Mouse (Mus musculus) kidney, postnatal 14 days (tissue): Measurements from ENCODE around the gene Tada3.
A peak's percentile ranks its signal among the peaks of the same experiment; 100 is the strongest.

Experiments used
- DNase-seq: peaks from one replicate; pipeline ENCODE4 v3.0.0; 2022; ENCODE audit warnings: mixed read lengths

Tada3 gene

DNA sequence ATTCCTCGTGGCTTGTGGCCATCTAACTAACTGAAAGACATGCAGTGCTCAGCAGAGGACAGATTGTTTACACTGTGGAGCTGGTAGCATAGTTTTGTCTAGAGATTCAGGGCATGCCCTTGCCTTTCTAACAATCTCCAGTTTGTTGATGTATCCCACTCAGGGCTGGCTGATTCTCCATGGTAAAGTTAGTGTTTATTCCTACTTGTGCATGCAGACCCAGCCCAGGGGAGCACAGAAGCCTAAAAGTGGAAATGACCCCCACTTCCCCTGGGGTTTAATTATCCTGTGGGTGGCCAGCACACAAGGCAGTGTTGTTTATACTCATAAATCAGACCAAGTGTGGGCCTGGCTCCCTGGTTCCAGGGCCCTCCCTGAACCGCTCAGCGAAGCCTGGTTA is 8.3 kb upstream of the Tada3 start:
- no peak for DNase-seq

DNA sequence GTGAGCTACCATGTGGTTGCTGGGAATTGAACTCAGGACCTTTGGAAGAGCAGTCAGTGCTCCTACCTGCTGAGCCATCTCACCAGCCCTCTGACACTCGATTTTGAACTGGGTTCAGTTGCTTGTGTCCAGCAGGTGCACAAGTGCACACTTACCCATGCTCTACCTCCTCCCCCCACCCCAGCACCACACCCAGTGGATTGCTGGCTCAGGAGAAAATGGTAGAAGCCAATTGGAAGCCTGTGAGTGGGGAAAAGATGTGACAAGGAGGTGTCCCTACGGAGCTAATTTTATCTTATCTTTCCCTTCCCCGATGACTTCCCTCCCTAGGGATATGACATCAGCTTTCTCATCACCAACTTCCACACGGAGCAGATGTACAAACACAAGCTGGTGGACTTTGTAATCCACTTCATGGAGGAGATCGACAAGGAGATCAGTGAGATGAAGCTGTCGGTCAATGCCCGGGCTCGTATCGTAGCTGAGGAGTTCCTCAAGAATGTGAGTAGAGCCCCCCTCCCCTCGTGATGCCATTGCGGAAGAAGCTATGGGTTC is 7.6 kb upstream of the Tada3 start:
- no peak for DNase-seq

DNA sequence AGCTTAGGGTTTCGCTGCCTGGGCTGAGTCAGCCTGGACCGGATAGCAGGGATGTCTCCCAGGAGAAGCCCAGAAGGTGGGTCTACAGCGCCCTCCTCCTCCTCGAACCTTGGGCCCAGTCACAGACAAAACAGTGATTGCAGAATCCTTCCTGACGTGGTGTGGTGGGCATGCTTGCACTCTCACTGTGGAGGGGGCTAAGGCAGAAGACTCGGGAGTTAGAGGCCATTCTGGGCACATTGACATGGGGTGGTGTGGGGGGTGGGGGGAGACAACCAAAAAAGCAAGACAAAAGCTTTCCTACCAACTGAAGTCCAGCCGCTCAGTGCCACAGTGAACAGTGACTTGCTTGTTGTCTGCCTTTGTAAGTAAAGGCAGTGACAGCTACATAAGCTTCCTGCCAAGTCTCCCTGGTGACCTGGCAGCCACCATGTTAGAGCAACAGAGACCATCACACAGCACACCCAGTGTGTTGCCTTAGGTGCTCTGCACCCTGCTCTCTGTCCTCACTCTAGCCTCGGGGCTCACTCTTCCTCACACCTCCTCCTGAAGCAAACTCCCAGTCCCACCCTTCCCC is 6.8 kb upstream of the Tada3 start:
- no peak for DNase-seq

DNA sequence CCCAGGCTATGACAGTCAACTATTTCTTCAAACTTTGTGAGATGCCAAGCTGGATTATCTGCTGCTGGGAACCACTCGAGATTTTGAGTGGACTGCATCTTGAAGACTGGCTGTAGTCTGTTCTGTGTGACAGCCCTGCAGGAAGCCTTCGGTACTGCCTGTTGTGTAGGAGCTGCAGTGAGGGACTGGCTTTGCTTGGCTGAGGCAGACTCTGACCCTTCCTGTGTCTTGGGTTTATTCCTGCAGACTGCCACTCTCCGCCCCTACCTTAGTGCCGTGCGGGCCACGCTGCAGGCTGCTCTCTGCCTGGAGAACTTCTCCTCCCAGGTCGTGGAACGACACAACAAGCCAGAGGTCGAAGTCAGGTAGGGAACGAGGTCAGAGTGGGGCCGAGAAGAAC is 2.8 kb upstream of the Tada3 start:
- peak; percentile 31 for DNase-seq

DNA sequence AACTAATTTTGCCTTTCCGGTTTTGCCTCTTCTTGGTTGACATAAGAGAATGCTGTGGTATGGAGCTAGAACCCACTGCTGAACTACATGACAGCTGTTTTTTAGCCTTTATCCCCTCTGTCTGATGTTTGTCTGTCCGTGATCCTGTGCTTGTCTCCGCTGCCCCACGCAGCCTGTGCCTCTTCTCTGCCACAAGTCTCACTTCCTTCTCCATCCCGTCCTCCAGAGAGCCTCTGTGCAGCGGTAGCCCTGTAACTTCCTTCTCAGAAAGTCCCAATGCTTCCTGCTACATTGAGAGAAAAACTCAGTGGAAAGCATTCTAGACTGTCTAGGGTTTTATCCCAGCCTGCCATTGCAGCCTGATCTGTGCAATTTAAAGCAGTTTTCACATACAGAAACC is 1.6 kb upstream of the Tada3 start:
- no peak for DNase-seq

DNA sequence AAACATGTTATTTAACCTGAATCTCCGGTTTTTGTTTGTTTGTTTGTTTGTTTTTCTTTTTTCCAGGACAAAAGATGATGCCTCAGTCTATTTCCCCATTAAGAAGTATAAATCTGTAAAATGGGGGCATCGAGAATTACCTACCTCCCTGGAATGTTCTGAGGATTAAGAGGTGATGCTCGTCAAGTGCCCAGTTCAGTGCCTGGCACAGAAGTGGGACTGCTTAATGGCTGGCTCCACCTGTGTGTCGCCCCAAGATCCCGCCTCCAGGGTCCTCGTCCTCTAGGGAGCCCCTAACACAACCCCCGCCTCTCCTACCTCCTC is 549 bp downstream of the Tada3 start:
- DNase-seq: no peak

DNA sequence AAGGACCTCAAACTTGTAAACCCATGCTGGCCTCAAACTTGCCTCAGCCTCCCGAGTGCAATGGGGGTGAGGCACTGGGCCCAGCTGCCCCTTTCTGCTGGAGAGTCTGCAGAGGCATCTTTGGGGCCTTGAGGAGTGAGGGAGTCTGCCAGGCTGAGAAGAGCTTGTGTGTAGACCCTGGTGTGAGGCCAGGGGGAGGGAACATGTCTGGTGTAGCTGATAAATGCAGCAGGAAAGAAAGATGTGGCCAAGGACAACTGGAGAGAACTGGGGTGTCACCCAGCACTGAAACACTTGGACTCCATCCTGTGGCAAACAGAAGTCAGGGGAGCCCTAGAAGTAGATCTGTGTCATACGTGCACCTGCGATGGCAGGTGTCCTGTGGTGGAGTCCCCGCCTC is 4.2 kb downstream of the Tada3 start:
- no peak for DNase-seq

DNA sequence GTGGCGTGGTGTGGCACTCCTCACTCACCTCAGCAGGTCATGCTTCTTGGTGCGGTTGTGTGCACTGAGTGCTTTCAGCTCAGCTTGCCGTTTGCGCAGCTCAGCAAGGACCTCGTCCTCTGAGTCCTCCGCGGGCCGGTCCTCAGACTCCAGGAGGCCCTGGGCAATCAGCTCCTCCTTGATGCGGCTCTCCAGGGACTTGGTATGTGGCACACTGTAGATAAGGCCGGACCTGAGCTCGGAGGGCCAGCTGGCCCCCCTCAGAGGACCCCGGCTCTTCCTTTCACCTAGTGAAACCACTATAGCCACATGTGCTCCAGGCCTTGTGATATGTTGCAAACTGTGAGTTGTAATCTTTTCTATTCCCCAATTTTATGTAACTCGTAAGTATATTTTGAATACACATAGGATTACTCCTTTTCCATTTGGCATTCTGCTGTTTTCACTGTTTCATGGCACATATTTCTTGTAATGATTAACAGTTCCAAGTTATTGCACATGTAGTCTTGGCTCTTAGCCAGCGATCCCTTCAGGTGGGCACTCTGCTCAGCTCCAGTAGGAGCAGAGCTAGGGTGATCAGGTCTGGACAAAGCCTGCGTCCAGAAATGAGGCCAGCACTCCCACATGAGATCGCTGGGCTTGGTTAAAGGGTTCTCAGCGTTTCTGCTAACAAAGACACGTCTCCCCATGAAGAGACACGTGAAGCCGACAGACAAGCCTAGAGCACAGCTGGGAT is 7.3 kb downstream of the Tada3 start:
- DNase-seq: peak; percentile 47

DNA sequence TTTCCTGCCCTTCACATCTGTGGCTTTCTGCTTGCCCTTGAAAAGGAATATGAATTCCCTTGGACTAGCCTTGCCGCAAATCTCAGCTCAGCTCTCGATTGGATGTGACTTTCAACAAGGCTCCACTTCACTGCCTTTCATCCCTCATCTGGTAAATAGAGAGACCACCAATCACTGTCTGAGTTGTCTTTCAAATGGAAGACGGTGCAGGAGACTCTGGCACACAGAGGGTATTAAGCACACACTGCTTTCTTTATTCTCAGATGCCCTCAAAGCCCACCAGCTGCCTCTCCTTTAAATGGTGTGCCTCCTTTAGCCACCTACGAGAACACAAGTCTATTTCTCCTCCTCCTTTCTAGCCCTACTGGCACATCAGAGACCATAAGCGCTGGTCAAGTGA is 9.1 kb downstream of the Tada3 start:
- no peak for DNase-seq

DNA sequence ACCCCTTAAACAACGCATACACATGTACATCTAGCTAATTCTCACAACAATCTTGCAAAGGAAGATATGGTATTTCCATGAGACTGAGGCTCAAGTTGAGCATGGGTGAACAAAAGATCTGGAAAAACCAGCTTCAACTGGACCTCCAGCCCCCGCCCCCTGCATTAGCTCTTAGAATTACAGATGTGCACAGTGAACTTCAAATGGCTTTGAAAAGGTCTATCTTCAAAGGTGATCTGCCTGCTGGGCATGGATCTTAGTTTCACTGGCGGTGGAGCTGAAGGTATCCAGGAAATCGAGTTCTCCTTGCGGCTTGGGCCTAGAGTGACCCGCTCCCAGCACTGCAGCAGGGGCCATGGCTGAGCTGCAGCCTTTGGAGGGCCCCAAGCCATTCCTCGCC is 9.6 kb downstream of the Tada3 start:
- DNase-seq: no peak

DNA sequence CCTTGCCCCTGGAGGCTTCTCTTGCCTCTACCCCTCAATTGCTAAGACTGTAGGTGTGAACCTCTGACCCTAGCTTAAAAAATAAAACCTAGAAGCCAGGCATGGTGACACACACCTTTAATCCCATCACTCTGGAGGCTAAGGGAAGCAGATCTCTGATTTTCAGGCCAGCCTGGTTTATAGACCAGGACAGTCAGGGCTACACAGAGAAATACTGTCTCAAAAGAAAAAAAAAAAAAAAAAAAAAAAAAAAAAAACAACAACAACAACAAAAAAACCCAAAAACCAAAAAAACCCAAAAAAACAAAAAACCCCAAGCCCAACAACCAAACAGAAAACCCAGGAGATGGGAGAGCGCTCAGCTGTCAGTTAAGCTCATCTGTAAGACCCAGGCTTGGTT is 10.1 kb downstream of the Tada3 start:
- no peak for DNase-seq

DNA sequence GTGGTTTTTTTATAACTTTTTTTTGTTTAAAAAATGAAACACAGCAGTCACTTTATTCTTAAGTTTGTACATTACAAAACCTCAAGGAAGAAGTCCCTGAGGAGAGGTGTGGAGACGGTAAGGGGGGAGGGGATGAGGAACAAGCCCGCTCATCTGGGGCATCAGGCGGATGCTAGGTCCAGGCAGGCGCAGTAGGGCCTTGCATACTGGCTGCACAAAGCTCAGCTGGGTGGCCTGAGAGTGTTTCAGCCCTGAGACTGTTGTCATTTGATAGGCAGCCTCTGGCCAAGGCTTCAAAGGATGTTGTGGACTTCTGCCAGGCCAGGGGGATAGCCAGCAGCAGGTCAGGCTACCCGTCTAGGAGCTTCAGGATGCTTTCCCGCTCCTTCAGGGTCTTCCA is 11.0 kb downstream of the Tada3 start:
- no peak for DNase-seq

DNA sequence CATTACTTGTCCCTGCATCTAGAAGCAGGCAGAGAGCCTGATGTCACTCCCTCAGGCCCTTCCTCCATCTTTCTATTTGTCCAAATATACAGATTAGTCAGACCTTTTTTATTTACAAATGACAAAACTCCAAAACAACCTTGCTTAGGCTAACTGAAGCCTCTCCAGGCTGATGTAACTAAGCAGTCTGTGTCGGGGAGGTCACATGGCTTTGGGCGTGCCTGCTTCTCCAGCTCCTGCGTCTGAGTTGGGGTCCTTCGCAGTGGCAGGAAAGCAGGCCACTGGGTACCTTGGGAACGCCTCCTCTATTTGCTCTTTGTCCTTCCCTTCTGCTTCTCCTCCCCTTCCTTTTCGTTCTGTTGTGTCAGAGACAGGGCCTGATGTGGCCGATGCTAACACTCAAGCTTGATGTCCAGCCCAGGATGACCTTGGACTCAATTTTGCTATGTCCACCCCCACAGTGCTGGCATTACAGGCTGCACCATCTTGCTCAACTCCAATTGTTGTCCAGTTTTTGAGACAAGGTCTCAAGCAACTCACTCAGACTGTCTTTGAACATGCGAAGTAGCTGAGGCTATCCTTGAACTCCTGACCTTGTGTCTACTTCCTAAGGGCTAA is 13.1 kb downstream of the Tada3 start:
- no peak for DNase-seq

DNA sequence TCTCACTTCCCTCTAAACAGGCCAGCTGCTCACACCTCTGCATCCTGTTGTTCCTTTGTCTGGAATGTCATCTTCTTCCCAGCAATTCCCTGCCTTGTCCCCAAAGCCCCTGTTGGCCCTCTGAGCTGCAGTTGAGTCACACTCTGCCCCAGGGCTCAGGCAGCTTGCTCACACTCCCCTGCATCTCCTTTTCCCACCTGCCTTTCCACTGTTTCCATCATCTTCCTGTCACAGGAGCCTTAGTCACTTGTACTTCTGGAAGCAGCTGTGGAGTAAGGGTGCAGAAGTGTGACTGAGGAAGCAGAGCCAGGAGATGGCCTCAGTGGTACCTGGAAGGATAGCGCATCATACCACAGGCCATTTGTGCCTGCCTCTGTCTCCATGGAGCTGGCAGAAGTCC is 15.4 kb downstream of the Tada3 start:
- DNase-seq: no peak

DNA sequence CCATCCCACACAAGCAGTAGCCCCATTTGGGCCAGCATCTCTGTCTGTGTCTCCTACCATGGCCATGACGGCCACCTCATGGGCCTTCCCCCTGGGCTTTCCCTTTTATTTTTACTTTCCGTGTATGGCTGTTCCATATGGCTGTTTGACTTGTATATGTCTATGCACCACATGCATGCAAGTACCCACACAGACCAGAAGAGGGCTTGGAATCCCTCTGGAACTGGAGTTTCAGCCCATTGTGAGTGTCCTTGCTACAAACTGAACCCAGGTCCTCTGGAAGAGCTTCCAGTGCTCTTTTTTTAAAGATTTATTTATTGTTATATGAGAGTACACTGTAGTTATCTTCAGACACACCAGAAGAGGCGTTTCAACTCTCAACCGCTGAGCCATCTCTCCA is 16.2 kb downstream of the Tada3 start:
- no peak for DNase-seq

DNA sequence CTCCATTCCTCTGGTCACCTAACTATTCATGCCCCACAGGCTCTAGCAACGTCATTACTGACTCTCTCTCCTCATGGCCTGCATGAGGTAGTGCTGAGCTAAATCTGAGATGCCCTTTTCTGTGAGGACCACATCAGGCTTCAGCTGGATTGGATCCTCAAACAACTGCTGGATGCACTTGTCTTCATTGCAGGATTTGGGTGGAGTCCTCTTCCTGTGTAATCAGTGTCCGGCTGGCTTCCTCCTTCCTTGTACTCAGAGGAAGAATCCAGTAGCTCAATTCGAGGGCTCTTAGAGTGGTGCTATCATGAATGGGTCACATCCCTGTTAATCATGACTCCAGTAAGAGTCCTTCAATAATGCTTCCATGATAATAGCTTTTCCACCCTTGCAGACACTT is 24.0 kb downstream of the Tada3 start:
- DNase-seq: no peak

DNA sequence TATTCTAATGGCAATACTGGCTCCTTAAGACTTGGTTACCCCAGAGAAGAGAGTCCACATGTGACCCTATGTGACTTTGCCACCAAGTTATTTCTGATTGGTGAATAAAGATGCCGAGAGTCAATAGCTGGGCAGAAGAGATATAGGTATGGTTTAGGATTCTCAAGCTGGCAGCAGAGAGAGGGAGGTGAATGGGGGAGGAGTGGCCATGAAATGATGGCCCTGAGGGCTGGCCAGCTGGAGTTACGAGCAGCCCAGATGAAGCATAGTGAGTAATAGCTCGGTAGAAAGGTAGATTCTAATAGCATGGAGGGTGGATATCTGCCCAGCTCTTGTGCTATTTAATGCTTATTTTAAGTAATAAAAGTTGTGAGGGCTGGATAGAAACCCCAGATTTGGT is 24.9 kb downstream of the Tada3 start:
- DNase-seq: no peak

DNA sequence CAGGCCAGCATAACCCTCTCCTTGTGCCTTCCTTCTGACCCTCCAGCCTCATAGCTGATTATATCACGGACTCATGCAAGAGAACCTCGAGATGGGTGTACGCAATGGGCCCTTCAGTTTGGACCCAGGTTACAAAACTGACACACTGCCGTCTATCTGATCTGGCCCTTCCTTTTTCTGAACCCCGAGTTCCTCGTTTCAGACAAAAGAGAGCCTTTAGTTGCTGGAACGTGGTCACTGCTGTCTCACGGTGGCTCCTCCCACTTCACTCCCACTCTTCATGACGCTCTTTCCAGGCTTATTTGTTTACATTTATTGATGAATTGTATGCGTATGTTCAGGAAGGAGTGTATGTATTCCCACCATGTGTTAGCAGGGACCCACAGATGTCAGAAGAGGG is 26.0 kb downstream of the Tada3 start:
- no peak for DNase-seq

DNA sequence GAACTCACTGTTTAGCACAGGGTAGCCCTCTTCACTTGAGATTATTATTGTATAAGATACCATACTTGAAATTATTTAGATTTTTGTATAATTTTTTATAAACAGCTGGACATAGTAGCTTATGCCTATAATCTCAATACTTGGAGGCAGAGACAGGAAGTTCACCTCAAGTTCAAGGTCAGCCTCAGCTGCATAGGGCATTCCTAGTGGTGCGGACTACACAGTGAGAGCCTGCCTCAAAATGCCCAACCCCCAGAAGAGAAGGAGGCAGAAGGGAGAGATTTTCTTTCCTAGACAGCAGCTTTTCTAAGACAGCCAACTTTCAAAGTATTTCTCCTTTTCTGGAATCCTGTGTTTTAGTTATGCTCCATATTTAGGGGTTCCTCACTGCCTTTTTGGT is 26.5 kb downstream of the Tada3 start:
- DNase-seq: no peak

DNA sequence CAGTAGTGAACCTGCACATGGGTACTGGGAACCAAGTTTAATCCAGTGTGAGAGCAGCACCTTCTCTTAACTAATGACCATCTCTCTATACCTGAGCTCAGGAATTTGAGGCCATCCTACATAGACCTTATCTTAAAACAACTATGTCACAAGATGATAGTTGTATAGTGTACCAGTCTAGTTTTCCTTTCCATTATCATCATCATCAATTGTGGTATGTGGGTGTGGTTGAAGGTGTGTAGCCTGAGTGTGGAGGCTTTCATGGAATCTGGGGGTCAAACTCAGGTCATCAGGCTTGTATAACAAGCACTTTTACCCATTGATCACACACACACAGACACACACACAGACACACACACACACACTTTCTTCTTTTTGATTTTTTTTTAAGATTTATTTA is 27.1 kb downstream of the Tada3 start:
- no peak for DNase-seq

DNA sequence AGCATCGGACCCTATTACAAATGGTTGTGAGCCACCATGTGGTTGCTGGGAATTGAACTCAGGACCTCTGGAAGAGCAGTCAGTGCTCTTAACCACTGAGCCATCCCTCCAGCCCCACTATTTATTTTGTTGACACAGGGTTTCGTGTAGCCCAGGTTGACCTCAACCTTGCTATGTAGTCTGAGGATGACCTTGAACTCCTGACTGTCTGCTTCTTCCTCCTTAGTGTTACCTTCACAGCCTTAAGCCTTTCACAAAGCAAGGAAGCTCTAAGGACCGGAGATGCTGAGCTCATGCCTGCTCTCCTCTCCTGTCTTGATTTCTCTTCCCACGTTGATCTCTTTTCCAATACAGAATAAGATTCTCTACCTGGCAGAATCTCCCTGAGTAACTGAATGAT is 30.8 kb downstream of the Tada3 start:
- no peak for DNase-seq

DNA sequence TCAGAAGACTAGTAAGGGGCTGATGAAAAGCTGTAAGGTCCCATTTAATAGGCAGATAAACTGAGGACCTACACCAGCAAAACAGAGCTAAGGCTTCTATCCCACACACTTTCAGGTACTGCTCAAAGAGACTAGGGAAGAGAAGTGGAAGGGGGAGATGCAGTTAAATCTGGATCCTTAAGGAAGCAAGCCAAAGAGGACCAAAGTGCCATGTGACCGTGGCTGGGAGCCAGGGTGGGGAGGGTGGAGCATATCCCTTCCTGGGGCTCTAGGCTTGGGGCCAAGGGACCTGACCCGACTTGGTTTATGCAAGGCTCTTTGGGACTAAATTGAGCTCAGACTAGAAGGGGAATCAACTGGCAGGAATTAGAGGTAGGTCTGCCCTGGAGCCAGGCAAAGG is 33.4 kb downstream of the Tada3 start:
- peak; percentile 93 for DNase-seq

DNA sequence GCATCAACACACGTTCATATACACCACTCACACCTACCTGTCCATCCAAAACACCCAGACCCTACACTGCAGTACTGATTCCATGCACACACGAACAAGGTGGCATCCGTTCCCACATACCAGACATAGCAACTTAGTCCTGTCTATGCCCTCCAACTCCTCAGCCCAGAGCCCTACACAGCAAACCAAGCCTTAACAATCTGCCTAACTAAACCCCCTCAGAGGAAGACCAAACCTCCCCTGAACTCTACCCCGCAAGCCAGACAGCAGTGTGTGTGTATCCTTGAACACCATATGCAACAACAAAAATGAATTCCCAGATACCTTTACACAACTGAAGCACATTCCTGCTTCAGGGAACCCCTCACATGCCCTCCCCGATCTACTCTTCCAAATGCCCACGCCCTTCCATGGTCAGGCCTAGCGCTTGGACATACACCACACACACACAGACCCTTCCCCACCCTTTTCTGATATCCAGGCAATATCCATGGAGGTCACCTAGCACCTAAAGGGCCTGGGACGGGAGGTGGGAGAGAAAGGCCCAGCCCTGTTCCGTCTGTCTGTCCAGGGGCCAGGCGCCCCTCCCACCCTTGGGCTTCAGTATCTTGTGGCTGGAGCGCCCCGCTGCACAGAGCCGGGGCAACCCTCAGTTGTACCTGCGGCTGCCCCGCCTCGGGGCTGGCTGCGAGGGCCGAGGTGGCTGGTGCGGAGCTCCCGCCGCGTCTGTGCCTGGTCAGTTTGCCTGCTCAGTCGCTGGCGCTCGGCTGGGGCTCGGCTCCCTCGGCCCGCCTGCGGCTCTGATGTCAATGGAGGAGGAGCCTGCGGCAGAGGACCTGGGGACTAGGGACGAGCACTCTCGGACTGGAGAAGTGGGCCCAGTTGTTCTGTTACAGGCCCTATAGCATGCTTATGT is 34.2 kb downstream of the Tada3 start, which contains the start of gene Camk1:
Camk1 (minus strand) TSS at position 808 of the 916 bp plus-strand sequence.
- DNase-seq: peak; percentile 87
